14 mouse cellular contexts compared by ENCODE assay signal in genomic region chr10:13856438-13856837, GRCm38 (mm10).
"Had no signal": no experiment of that assay in that cellular context is flagged by ENCODE, and none has a peak within 500 bp of the region (broad histone marks: within the 10 kb centered on the region; RNA-seq: fewer than 3 reads in every experiment).

No protein-coding gene starts in this region.

- H3K9me3 ChIP-seq: limb, embryonic 13.5 days; midbrain, embryonic 10.5 days; neural tube, embryonic 15.5 days had no signal

- ATAC-seq: intestine, postnatal 0 days had no signal

- H3K4me3 ChIP-seq: limb, embryonic 13.5 days; midbrain, embryonic 10.5 days; myocyte; neural tube, embryonic 15.5 days had no signal

- H3K36me3 ChIP-seq: limb, embryonic 13.5 days; midbrain, embryonic 10.5 days; neural tube, embryonic 15.5 days had no signal

- H3K4me2 ChIP-seq: limb, embryonic 13.5 days; neural tube, embryonic 15.5 days had no signal

- H3K27ac ChIP-seq: limb, embryonic 13.5 days; liver, embryonic 14.5 days; midbrain, embryonic 10.5 days; neural tube, embryonic 15.5 days had no signal

- H3K27me3 ChIP-seq: limb, embryonic 13.5 days; neural tube, embryonic 15.5 days had no signal

- H3K9ac ChIP-seq: limb, embryonic 13.5 days; liver, embryonic 14.5 days; neural tube, embryonic 15.5 days had no signal

- DNase-seq: kidney, adult 9 months; kidney, postnatal 14 days; left cerebral cortex, postnatal 4 days; midbrain, embryonic 14.5 days; right cerebral cortex, postnatal 4 days; spleen, adult 18-20 months; thymus, adult 18-20 months; thymus, postnatal 14 days had no signal
